Mouse (Mus musculus) natural killer cell, adult 2 months (primary cell): Measurements from ENCODE around the gene 2010111I01Rik.
"Not testable (repeated sequence)": the region's sequence is repeated elsewhere in the genome, so short reads cannot be mapped to it uniquely, and the experiment has no call there.

Experiments
- DNase-seq, 2 experiments: peaks; one replicate each; pipeline ENCODE4 v3.0.0; 2022; ENCODE audit warnings: low spot score in 2 of 2

Gene 2010111I01Rik

GRCm38 (mm10) chr13:63198038-63198437 lies 233.3 kb downstream of the 2010111I01Rik start:
- no peak for DNase-seq

GRCm38 (mm10) chr13:63199588-63199987 lies 234.9 kb downstream of the 2010111I01Rik start:
- no peak for DNase-seq

- DNase-seq: no peak
Measured at GRCm38 (mm10) chr13:63203502-63204278, 239.0 kb downstream of the 2010111I01Rik start.

GRCm38 (mm10) chr13:63205750-63206149 lies 241.1 kb downstream of the 2010111I01Rik start:
- DNase-seq: no peak

- no peak for DNase-seq
Measured at GRCm38 (mm10) chr13:63206396-63206795, 241.7 kb downstream of the 2010111I01Rik start.

- DNase-seq: no peak
Measured at GRCm38 (mm10) chr13:63216537-63216936, 251.8 kb downstream of the 2010111I01Rik start.

GRCm38 (mm10) chr13:63223026-63223770 lies 258.5 kb downstream of the 2010111I01Rik start:
- DNase-seq: peak; percentile 27 to 30

- no peak for DNase-seq
Measured at GRCm38 (mm10) chr13:63225796-63226583, 261.3 kb downstream of the 2010111I01Rik start.

GRCm38 (mm10) chr13:63227785-63228184 lies 263.1 kb downstream of the 2010111I01Rik start:
- no peak for DNase-seq

- DNase-seq: no peak
Measured at GRCm38 (mm10) chr13:63230955-63231701, 266.4 kb downstream of the 2010111I01Rik start.

- no peak for DNase-seq
Measured at GRCm38 (mm10) chr13:63231702-63232070, 267.0 kb downstream of the 2010111I01Rik start.

- DNase-seq: no peak
Measured at GRCm38 (mm10) chr13:63232558-63232957, 267.9 kb downstream of the 2010111I01Rik start.

- DNase-seq: not testable (repeated sequence)
Measured at GRCm38 (mm10) chr13:63234520-63234919, 269.8 kb downstream of the 2010111I01Rik start.

- no peak for DNase-seq
Measured at GRCm38 (mm10) chr13:63235551-63235950, 270.9 kb downstream of the 2010111I01Rik start.

GRCm38 (mm10) chr13:63236159-63236893 lies 271.6 kb downstream of the 2010111I01Rik start:
- DNase-seq: no peak

GRCm38 (mm10) chr13:63238045-63238444 lies 273.4 kb downstream of the 2010111I01Rik start:
- DNase-seq: no peak

GRCm38 (mm10) chr13:63239301-63239804 lies 274.7 kb downstream of the 2010111I01Rik start:
- no peak for DNase-seq

- DNase-seq: peak; percentile 48 to 66
Measured at GRCm38 (mm10) chr13:63239877-63240671, 275.4 kb downstream of the 2010111I01Rik start.

- DNase-seq: no peak
Measured at GRCm38 (mm10) chr13:63240835-63241234, 276.1 kb downstream of the 2010111I01Rik start.

- DNase-seq: no peak
Measured at GRCm38 (mm10) chr13:63241665-63242064, 277.0 kb downstream of the 2010111I01Rik start.
